Mouse (Mus musculus) T-cell, adult 66 days (primary cell): ENCODE results near the gene Tpk1. TPM values are rescaled to one million over a fixed set of nuclear protein-coding genes. Genes with fewer than 3 reads are reported as not detected.

ENCODE experiments used
- total RNA-seq, 2 experiments: library from RNA; stranded (reverse); gene quantifications; 3 replicates in 1 of 2; 4 replicates in 1 of 2; pipeline ENCODE4 v1.2.4; 2023

Tpk1 gene
- 1 to 10 TPM; 4.4 to 5.0 TPM for total RNA-seq

DNA sequence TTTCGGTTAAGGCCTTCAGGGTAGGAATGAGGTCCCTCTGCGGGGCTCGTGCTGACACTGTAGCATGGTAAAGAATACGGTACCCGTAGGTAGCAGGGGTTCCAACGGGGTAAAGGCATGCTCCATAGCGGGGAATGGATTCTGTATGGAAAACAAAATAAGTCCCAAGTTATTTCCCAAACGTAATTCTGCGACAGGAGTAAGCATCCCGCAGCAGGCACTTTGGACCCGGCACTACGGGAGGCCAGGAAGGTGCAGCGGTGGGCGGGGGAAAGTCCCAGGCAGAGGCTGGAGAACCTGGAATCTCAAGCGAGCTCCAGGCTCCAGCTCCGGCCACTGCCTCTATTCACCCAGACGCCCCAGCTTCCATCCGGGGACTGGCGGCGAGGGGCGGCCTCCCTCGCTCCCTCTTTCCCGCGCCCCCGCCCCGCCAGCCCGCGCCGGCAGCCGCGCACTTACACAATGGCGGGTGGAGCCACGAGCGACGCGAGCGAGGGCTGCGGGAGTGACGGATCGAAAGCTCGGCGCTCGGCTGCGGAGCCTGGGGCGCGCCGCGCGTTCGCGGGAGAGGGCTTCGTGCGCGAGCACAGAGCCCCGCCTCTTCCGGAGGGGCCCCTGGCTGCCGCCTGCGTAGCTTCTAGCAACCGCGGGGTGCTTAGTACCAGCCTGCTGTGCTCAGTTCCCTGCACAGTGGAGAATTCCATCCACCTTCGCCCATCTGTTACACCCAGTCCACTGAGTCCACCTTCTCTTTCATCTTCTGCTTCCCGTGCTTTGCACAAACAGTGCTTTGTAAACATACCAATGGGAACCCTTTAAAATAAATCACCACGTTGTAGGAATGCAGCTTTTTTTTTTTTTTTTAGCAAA is at the start of gene Tpk1:
Gene Tpk1, minus strand, starts transcription at position 602 of the 870 bp plus-strand sequence.

DNA sequence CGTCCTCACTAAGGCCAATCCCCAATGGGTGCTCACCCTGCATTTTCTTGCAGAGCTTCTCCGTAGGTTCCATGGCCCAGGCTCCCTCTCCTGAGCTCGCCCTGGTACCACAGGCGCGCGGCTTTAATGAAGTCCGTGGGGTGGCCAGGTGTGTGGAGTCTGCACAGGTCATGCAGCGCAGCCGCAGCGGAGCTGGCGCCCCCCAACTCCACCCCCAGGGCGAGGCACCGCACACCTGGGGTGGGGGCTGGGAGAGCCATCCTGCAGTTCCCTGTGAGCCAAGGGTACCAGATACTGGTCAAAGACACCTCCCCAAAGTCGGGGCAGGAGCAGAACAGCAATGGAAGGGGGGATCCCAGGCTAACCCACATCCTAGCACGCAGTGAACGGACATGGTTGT is 356.6 kb downstream of the Tpk1 start, which contains the start of gene Nobox:
Gene Nobox, minus strand, starts transcription at position 101 of the 400 bp plus-strand sequence.

